In genomic region chr13:8871314-8871962, GRCm38 (mm10) we compare ENCODE assay signal across 8 mouse cellular contexts. TPM values are rescaled to one million over a fixed set of nuclear protein-coding genes. Genes with fewer than 3 reads are reported as not detected.
DNase-seq lines count a peak whose midpoint lies in the region; ATAC-seq and TF ChIP-seq lines count a peak whose summit lies in the region.

Gene Wdr37 (minus strand): TSS chr13:8871909.

- no peak for ATAC-seq in granulocyte monocyte progenitor cell, adult 5-6 weeks (replicated peaks; ENCODE audit: poor library complexity, severe bottlenecking)
- peak; percentile 43 for ATAC-seq in intestine, postnatal 0 days
- ATAC-seq in limb, embryonic 13.5 days (ENCODE audit: low FRiP score, low read depth): peak; percentile 26

- H3K4me3 ChIP-seq in embryonic facial prominence, embryonic 10.5 days: peak within 1 kb of the TSS; percentile 92
- H3K4me3 ChIP-seq in intestine, postnatal 0 days (ENCODE audit: low read depth, low read length): peak within 1 kb of the TSS; percentile 88
- H3K4me3 ChIP-seq in limb, embryonic 13.5 days: peak within 1 kb of the TSS; percentile 86
- peak within 1 kb of the TSS; percentile 99 for H3K4me3 ChIP-seq in myocyte

- H3K27ac ChIP-seq in embryonic facial prominence, embryonic 10.5 days (replicated peaks): peak within 1 kb of the TSS; percentile 92
- peak within 1 kb of the TSS; percentile 91 for H3K27ac ChIP-seq in intestine, postnatal 0 days (ENCODE audit: low read depth, low read length)
- peak within 1 kb of the TSS; percentile 96 for H3K27ac ChIP-seq in limb, embryonic 13.5 days

- peaks cover 43% of the 10 kb centered on the region for H3K79me2 ChIP-seq in myocyte (ENCODE audit: control insufficient read depth, insufficient read depth)

- no peak for TF ChIP-seq POLR2A in myocyte (IDR thresholded peaks at IDR 0.05; ENCODE audit: insufficient read length, low read depth)

- H3K4me1 ChIP-seq in embryonic facial prominence, embryonic 10.5 days: peaks cover 15% of the 10 kb centered on the region
- no peaks in the 10 kb centered on the region; the same call in 1 of the 2 replicates for H3K4me1 ChIP-seq in intestine, postnatal 0 days (replicated peaks; ENCODE audit: control insufficient read depth, insufficient read depth, low read length)
- H3K4me1 ChIP-seq in limb, embryonic 13.5 days: peaks cover 9% of the 10 kb centered on the region

- WGBS in embryonic facial prominence, embryonic 10.5 days: 2% methylated on average over 18 of the region's 18 CpGs
- 1% methylated on average over 18 of the region's 18 CpGs for WGBS in intestine, postnatal 0 days
- 1% methylated on average over 18 of the region's 18 CpGs for WGBS in limb, embryonic 13.5 days

- peaks cover 9% of the 10 kb centered on the region for H3K36me3 ChIP-seq in embryonic facial prominence, embryonic 10.5 days (replicated peaks)
- H3K36me3 ChIP-seq in intestine, postnatal 0 days (ENCODE audit: control insufficient read depth, insufficient read depth): no peaks in the 10 kb centered on the region
- H3K36me3 ChIP-seq in limb, embryonic 13.5 days: peaks cover 6% of the 10 kb centered on the region; the same call in 1 of the 2 replicates
- no peaks in the 10 kb centered on the region for H3K36me3 ChIP-seq in myocyte (ENCODE audit: control insufficient read depth, insufficient read depth)

- H3ac ChIP-seq in myocyte (ENCODE audit: control insufficient read depth, insufficient read length): peak within 1 kb of the TSS; percentile 19

- TF ChIP-seq CTCF in intestine, postnatal 0 days (IDR thresholded peaks at IDR 0.05; ENCODE audit: low read depth): no peak

- peak; percentile 28 for DNase-seq in urinary bladder, postnatal 14 days (ENCODE audit: low spot score)
- DNase-seq in urinary bladder, postnatal 4 days (ENCODE audit: low spot score in 2 of 2): no peak
- DNase-seq in embryonic facial prominence, embryonic 10.5 days (ENCODE audit: low spot score): peak; percentile 27
- DNase-seq in T-cell, adult 2 months (ENCODE audit: low spot score): no peak

- H3K9me3 ChIP-seq in embryonic facial prominence, embryonic 10.5 days: no peaks in the 10 kb centered on the region
- H3K9me3 ChIP-seq in intestine, postnatal 0 days (ENCODE audit: control insufficient read depth): no peaks in the 10 kb centered on the region
- no peaks in the 10 kb centered on the region for H3K9me3 ChIP-seq in limb, embryonic 13.5 days

- H3K9ac ChIP-seq in intestine, postnatal 0 days (ENCODE audit: low read depth, low read length): peak within 1 kb of the TSS; percentile 69
- peak within 1 kb of the TSS; percentile 86 for H3K9ac ChIP-seq in limb, embryonic 13.5 days

- H3K4me2 ChIP-seq in intestine, postnatal 0 days (replicated peaks; ENCODE audit: low read depth): peak within 1 kb of the TSS; percentile 84
- H3K4me2 ChIP-seq in limb, embryonic 13.5 days (replicated peaks): peak within 1 kb of the TSS; percentile 78
- H3K4me2 ChIP-seq in myocyte (ENCODE audit: low read depth): peak within 1 kb of the TSS; percentile 71

- no peaks in the 10 kb centered on the region for H3K27me3 ChIP-seq in embryonic facial prominence, embryonic 10.5 days (replicated peaks; ENCODE audit: low read depth, poor library complexity, severe bottlenecking)
- H3K27me3 ChIP-seq in intestine, postnatal 0 days (replicated peaks; ENCODE audit: control insufficient read depth, insufficient read depth, low read length): no peaks in the 10 kb centered on the region
- H3K27me3 ChIP-seq in limb, embryonic 13.5 days: no peaks in the 10 kb centered on the region
- H3K27me3 ChIP-seq in myocyte (ENCODE audit: control insufficient read depth, insufficient read depth, insufficient read length): no peaks in the 10 kb centered on the region

TF ChIP-seq in myocyte, 11 proteins besides CTCF, POLR2A, EP300 and RAD21:
- TF ChIP-seq REST (IDR thresholded peaks at IDR 0.05; ENCODE audit: insufficient read depth, insufficient read length) (no peak), SRF (IDR thresholded peaks at IDR 0.05; ENCODE audit: control insufficient read depth, insufficient read length, low read depth) (no peak), MAX (IDR thresholded peaks at IDR 0.05; ENCODE audit: low read depth) (no peak), TCF12 (IDR thresholded peaks at IDR 0.05; ENCODE audit: insufficient read depth, poor library complexity, severe bottlenecking) (no peak), MYOG (IDR thresholded peaks at IDR 0.05; ENCODE audit: control insufficient read depth in 1 of 3, insufficient read depth in 1 of 3, insufficient read length in 2 of 3, low read depth in 2 of 3) (peak in 1 of 3 experiments; percentile 28), CEBPB (IDR thresholded peaks at IDR 0.05; ENCODE audit: insufficient read depth, poor library complexity, severe bottlenecking) (no peak), MYOD1 (IDR thresholded peaks at IDR 0.05; ENCODE audit: control insufficient read depth in 1 of 3, insufficient read length in 2 of 3, low read depth in 2 of 3) (peak in 1 of 3 experiments; percentile 17), USF1 (IDR thresholded peaks at IDR 0.05; ENCODE audit: low read depth) (no peak), E2F4 (IDR thresholded peaks at IDR 0.05; ENCODE audit: insufficient read depth) (no peak)
TF ChIP-seq in myocyte: peak in this region for 2.

RNA-seq across cellular contexts. Expression of gene Wdr37, which starts in this region (rescaled TPM):
- polyA plus RNA-seq in embryonic facial prominence, embryonic 10.5 days (2016; fragmentation: Nextera tagmentation; extraction: Ambion mirVana): 28.3 and 29.8 TPM in 2 replicates
- 23.9 and 28.5 TPM in 2 replicates for total RNA-seq in granulocyte monocyte progenitor cell, adult 5-6 weeks (2014; fragmentation: Nextera tagmentation)
- 18.9 and 20.7 TPM in 2 replicates for total RNA-seq in granulocyte monocyte progenitor cell, adult 5-6 weeks (2017)
- 7.7 and 8.0 TPM in 2 replicates for polyA plus RNA-seq in intestine, postnatal 0 days (2015; fragmentation: Nextera tagmentation; extraction: Ambion mirVana)
- polyA plus RNA-seq in limb, embryonic 13.5 days (2015; fragmentation: Nextera tagmentation; extraction: Ambion mirVana): 23.3 and 26.1 TPM in 2 replicates
- 6.5 TPM for polyA plus RNA-seq in myocyte (2012; fragmentation: generic; extraction: Trizol)

Comparison
In these comparisons a context has a peak if more than half of its experiments do, and no peak if none do; other contexts are left out.
1. DNase-seq: peak in urinary bladder, postnatal 14 days (single experiment) and embryonic facial prominence, embryonic 10.5 days (single experiment); none in urinary bladder, postnatal 4 days (0 of 2) and T-cell, adult 2 months (single experiment).
2. Peak in every context shown above with its lines, with median percentiles within 50 percentile points of each other: H3K27ac ChIP-seq, H3K4me3 ChIP-seq and H3K4me2 ChIP-seq.